Mouse (Mus musculus): ENCODE data around the gene H2afx.

GRCm38 (mm10) chr9:44345570-44346433, 11.3 kb downstream of the H2afx start:
- TF ChIP-seq GATA1 (IDR thresholded peaks at IDR 0.05; ENCODE audit: low read length) (no peak), TAL1 (IDR thresholded peaks at IDR 0.05; ENCODE audit: low read length) (no peak)
